Mouse (Mus musculus): ENCODE data around the gene Pkd1l1. TPM values are rescaled to one million over a fixed set of nuclear protein-coding genes. Genes with fewer than 3 reads are reported as not detected.

Pkd1l1 gene
- total and polyA plus RNA-seq, 3 experiments = not detected

- in situ Hi-C loops (cut with MboI; ENCODE audit: low pct_ligation_motif_present, low pct_unique_long_range_greater_than_20kb, low sequenced_read_pairs) (no loop called here), dilution Hi-C loops (cut with MboI; ENCODE audit: extremely low pct_ligation_motif_present, extremely low pct_unique_long_range_greater_than_20kb, low sequenced_read_pairs) (no loop called here)
- H3K4me1 ChIP-seq (ENCODE audit: control insufficient read depth in 1 of 2, insufficient read depth in 2 of 2) = 0 out of 4 replicates have a peak, but pooled peaks cover 0 to 4% of the 10 kb centered on the region in 2 experiments
- no peaks in the 10 kb centered on the region for H3K79me2 ChIP-seq (replicated peaks; ENCODE audit: control insufficient read depth, extremely low read depth, insufficient read depth, poor library complexity, severe bottlenecking)
- DNase-seq (ENCODE audit: extremely low read depth) = no peak
- no peak overlapping the region for H3K27ac ChIP-seq (ENCODE audit: insufficient read depth, low read depth)
- TF ChIP-seq MAZ (IDR thresholded peaks at IDR 0.05; ENCODE audit: low read depth, low read length) (no peak), MYC (IDR thresholded peaks at IDR 0.05; ENCODE audit: low read depth, low read length) (no peak), KAT2A (IDR thresholded peaks at IDR 0.05; ENCODE audit: insufficient replicate concordance, low read length) (no peak), MAFK (IDR thresholded peaks at IDR 0.05; ENCODE audit: insufficient replicate concordance, low read length) (no peak), JUND (conservative IDR thresholded peaks at IDR 0.05; ENCODE audit: low read depth, low read length) (no peak), JUN (IDR thresholded peaks at IDR 0.05; ENCODE audit: insufficient read depth, low read depth, low read length) (no peak), BHLHE40 (IDR thresholded peaks at IDR 0.05; ENCODE audit: low read depth, low read length) (no peak), MXI1 (IDR thresholded peaks at IDR 0.05; ENCODE audit: low read depth, low read length) (no peak), HCFC1 (IDR thresholded peaks at IDR 0.05; ENCODE audit: low read depth, low read length) (no peak), USF2 (conservative IDR thresholded peaks at IDR 0.05; ENCODE audit: low read depth, low read length) (no peak), RCOR1 (conservative IDR thresholded peaks at IDR 0.05; ENCODE audit: low read depth, low read length) (no peak), POLR2AphosphoS2 (IDR thresholded peaks at IDR 0.05; ENCODE audit: low read depth, low read length) (no peak), SMC3 (IDR thresholded peaks at IDR 0.05; ENCODE audit: low read depth, low read length) (no peak), MEF2A (IDR thresholded peaks at IDR 0.05; ENCODE audit: borderline replicate concordance, low read depth, low read length) (no peak), CHD2 (IDR thresholded peaks at IDR 0.05; ENCODE audit: low read length) (no peak), ZMIZ1 (IDR thresholded peaks at IDR 0.05; ENCODE audit: low read depth, low read length) (no peak), SIN3A (IDR thresholded peaks at IDR 0.05; ENCODE audit: low read length) (no peak), PAX5 (IDR thresholded peaks at IDR 0.05; ENCODE audit: low read length) (no peak), RAD21 (IDR thresholded peaks at IDR 0.05; ENCODE audit: low read depth, low read length) (no peak), UBTF (IDR thresholded peaks at IDR 0.05; ENCODE audit: low read depth, low read length) (no peak)
- peaks cover 88% of the 10 kb centered on the region for H3K27me3 ChIP-seq (replicated peaks)
- H3K9me3 ChIP-seq (replicated peaks; ENCODE audit: low read length) = no peaks in the 10 kb centered on the region
- H3K9ac ChIP-seq (ENCODE audit: insufficient read depth, low read depth) = no peak overlapping the region
- no peaks in the 10 kb centered on the region for H3K36me3 ChIP-seq (replicated peaks in 1 of 2; ENCODE audit: control insufficient read depth in 1 of 2, insufficient read depth in 1 of 2, low read length in 1 of 2)
- H3K4me3 ChIP-seq (replicated peaks in 1 of 3; ENCODE audit: low read depth in 2 of 3, low read length in 2 of 3, poor library complexity in 1 of 3) = no peak overlapping the region
- no peak overlapping the region for H3K4me2 ChIP-seq (ENCODE audit: insufficient read depth, low read depth, poor library complexity, severe bottlenecking)
These were observed 45.6 kb upstream of the Pkd1l1 start for GRCm38 (mm10) chr11:9018491-9019267.

- in situ Hi-C loops (cut with MboI; ENCODE audit: low pct_ligation_motif_present, low pct_unique_long_range_greater_than_20kb, low sequenced_read_pairs) = no loop called here
- H3K36me3 ChIP-seq (replicated peaks in 1 of 2; ENCODE audit: control insufficient read depth in 1 of 2, insufficient read depth in 1 of 2, low read length in 1 of 2) = peaks cover 0 to under 1% of the 10 kb centered on the region in 2 experiments
- dilution Hi-C loops (cut with MboI; ENCODE audit: extremely low pct_ligation_motif_present, extremely low pct_unique_long_range_greater_than_20kb, low sequenced_read_pairs) = no loop called here
- DNase-seq (ENCODE audit: extremely low read depth) = no peak
- no peak for TF ChIP-seq HCFC1 (IDR thresholded peaks at IDR 0.05; ENCODE audit: low read depth, low read length)
- TF ChIP-seq RAD21 (IDR thresholded peaks at IDR 0.05; ENCODE audit: low read depth, low read length) = no peak
- no peak for TF ChIP-seq MAZ (IDR thresholded peaks at IDR 0.05; ENCODE audit: low read depth, low read length)
- no peak for TF ChIP-seq RCOR1 (conservative IDR thresholded peaks at IDR 0.05; ENCODE audit: low read depth, low read length)
- no peak for TF ChIP-seq POLR2A (IDR thresholded peaks at IDR 0.05; ENCODE audit: low read depth, low read length)
- no peak for TF ChIP-seq SIN3A (IDR thresholded peaks at IDR 0.05; ENCODE audit: low read length)
- no peak for TF ChIP-seq E2F4 (IDR thresholded peaks at IDR 0.05; ENCODE audit: insufficient replicate concordance, low read depth, low read length)
- no peak for TF ChIP-seq GABPA (IDR thresholded peaks at IDR 0.05; ENCODE audit: insufficient replicate concordance, low read depth, low read length)
- no peak for TF ChIP-seq MYC (IDR thresholded peaks at IDR 0.05; ENCODE audit: low read depth, low read length)
- TF ChIP-seq ELF1 (IDR thresholded peaks at IDR 0.05; ENCODE audit: low read depth, low read length) = no peak
- TF ChIP-seq BHLHE40 (IDR thresholded peaks at IDR 0.05; ENCODE audit: low read depth, low read length) = no peak
- TF ChIP-seq ZKSCAN1 (IDR thresholded peaks at IDR 0.05; ENCODE audit: borderline replicate concordance, low read depth, low read length) = no peak
- no peak for TF ChIP-seq MAX (IDR thresholded peaks at IDR 0.05; ENCODE audit: low read length)
- no peak for TF ChIP-seq JUND (conservative IDR thresholded peaks at IDR 0.05; ENCODE audit: low read depth, low read length)
- TF ChIP-seq NRF1 (IDR thresholded peaks at IDR 0.05; ENCODE audit: low read depth, low read length) = no peak
- no peak for TF ChIP-seq ZNF384 (IDR thresholded peaks at IDR 0.05; ENCODE audit: low read depth, low read length)
- no peak for TF ChIP-seq ZMIZ1 (IDR thresholded peaks at IDR 0.05; ENCODE audit: low read depth, low read length)
- no peak for TF ChIP-seq ETS1 (conservative IDR thresholded peaks at IDR 0.05; ENCODE audit: low read depth, low read length)
- no peak for TF ChIP-seq CHD1 (IDR thresholded peaks at IDR 0.05; ENCODE audit: low read depth, low read length)
- no peak for TF ChIP-seq KAT2A (IDR thresholded peaks at IDR 0.05; ENCODE audit: insufficient replicate concordance, low read length)
- no peak overlapping the region for H3K9ac ChIP-seq (ENCODE audit: insufficient read depth, low read depth)
- H3K27me3 ChIP-seq (replicated peaks) = peaks cover 67% of the 10 kb centered on the region
- H3K27ac ChIP-seq (ENCODE audit: insufficient read depth, low read depth) = no peak overlapping the region
- H3K79me2 ChIP-seq (replicated peaks; ENCODE audit: control insufficient read depth, extremely low read depth, insufficient read depth, poor library complexity, severe bottlenecking) = peaks cover 6% of the 10 kb centered on the region
- H3K9me3 ChIP-seq (replicated peaks; ENCODE audit: low read length) = no peaks in the 10 kb centered on the region
- no peak overlapping the region for H3K4me3 ChIP-seq (replicated peaks in 1 of 3; ENCODE audit: low read depth in 2 of 3, low read length in 2 of 3, poor library complexity in 1 of 3)
- peaks cover 2 to 6% of the 10 kb centered on the region in 2 experiments; a peak in 3 of 4 replicates for H3K4me1 ChIP-seq (ENCODE audit: control insufficient read depth in 1 of 2, insufficient read depth in 2 of 2)
- H3K4me2 ChIP-seq (ENCODE audit: insufficient read depth, low read depth, poor library complexity, severe bottlenecking) = no peak overlapping the region
These were observed 41.7 kb upstream of the Pkd1l1 start for GRCm38 (mm10) chr11:9014740-9015139.

Measured in CH12.LX (cell line).